Mouse (Mus musculus) C2C12 (cell line): ENCODE data around the gene Rabgap1l.

Experiments used
- CEBPB ChIP-seq: IDR thresholded peaks from one replicate; pipeline ENCODE4 v1.6.1; 2011; ENCODE audit warnings: low read depth, mild to moderate bottlenecking, control low read depth, moderate library complexity
- CTCF ChIP-seq: IDR thresholded peaks from one replicate; pipeline ENCODE4 v1.5.1; 2011; ENCODE audit not compliant: control insufficient read depth, insufficient read depth, insufficient read length
- FOSL1 ChIP-seq: IDR thresholded peaks from one replicate; pipeline ENCODE4 v1.8.0; 2011; ENCODE audit warnings: mild to moderate bottlenecking, low read length; ENCODE audit not compliant: poor library complexity, insufficient read depth, severe bottlenecking
- MAX ChIP-seq: IDR thresholded peaks from one replicate; pipeline ENCODE4 v1.6.1; 2011; ENCODE audit warnings: mild to moderate bottlenecking, control low read depth
- MYOD1 ChIP-seq: IDR thresholded peaks from one replicate; pipeline ENCODE4 v1.6.1; 2011; ENCODE audit warnings: low read depth; ENCODE audit not compliant: control insufficient read depth, insufficient read length
- MYOG ChIP-seq: IDR thresholded peaks from one replicate; pipeline ENCODE4 v1.6.1; 2011; ENCODE audit not compliant: control insufficient read depth, insufficient read length; ENCODE audit errors: extremely low read depth
- USF1 ChIP-seq: IDR thresholded peaks from one replicate; pipeline ENCODE4 v1.6.1; 2011; ENCODE audit warnings: low read depth, mild to moderate bottlenecking, control low read depth, moderate library complexity

DNA sequence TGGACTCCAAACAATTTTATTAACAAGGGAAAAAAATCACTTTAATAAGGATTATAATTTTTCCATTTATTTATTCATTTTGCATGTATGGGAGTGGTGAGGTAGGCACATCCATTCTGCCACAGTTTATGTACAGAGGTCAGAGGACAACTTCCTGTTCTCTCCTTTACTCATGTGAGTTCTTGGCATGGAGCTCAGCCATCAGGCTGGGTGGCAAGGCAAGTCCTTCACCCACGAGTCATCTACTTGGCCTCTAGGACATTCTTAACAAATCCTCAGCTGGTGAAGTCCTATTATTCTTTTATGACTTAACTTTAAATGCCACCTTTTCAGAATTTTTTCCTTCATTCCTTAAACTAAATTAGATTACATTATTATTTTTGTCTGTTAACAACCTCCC lies 465.5 kb downstream of the Rabgap1l start:
- TF ChIP-seq CTCF (no peak), MYOG (no peak), MAX (no peak), USF1 (no peak), MYOD1 (no peak), CEBPB (no peak), FOSL1 (no peak)
